Mouse (Mus musculus) embryonic fibroblast, embryonic 13.5 days (primary cell): ENCODE measurements at regions not wholly inside any gene's neighbourhood (a gene's known extent, or its start where the extent isn't known, plus 50 kb on each side); places are given as distances from the start of the nearest gene placed in this dataset.

ENCODE experiments used
- H3K27ac ChIP-seq: 2 replicates; pipeline ENCODE4 v1.5.1; 2012; ENCODE audit warnings: low read length, control low read depth, inconsistent platforms; ENCODE audit not compliant: insufficient read depth
- H3K4me1 ChIP-seq: 2 replicates; pipeline ENCODE4 v1.6.1; 2011; ENCODE audit warnings: low read length; ENCODE audit not compliant: control insufficient read depth, insufficient read depth
- H3K4me3 ChIP-seq: 2 replicates; pipeline ENCODE4 v1.5.1; 2011; ENCODE audit warnings: mild to moderate bottlenecking, control low read depth, low read length; ENCODE audit not compliant: insufficient read depth
- CTCF ChIP-seq: IDR thresholded peaks from 2 replicates; pipeline ENCODE4 v1.5.1; 2011; ENCODE audit warnings: mild to moderate bottlenecking, control low read depth, low read length, moderate library complexity, borderline replicate concordance; ENCODE audit not compliant: insufficient read depth
- POLR2A ChIP-seq: IDR thresholded peaks from 2 replicates; pipeline ENCODE4 v1.6.1; 2011; ENCODE audit warnings: low read depth, mild to moderate bottlenecking, control low read depth, low read length, moderate library complexity

DNA sequence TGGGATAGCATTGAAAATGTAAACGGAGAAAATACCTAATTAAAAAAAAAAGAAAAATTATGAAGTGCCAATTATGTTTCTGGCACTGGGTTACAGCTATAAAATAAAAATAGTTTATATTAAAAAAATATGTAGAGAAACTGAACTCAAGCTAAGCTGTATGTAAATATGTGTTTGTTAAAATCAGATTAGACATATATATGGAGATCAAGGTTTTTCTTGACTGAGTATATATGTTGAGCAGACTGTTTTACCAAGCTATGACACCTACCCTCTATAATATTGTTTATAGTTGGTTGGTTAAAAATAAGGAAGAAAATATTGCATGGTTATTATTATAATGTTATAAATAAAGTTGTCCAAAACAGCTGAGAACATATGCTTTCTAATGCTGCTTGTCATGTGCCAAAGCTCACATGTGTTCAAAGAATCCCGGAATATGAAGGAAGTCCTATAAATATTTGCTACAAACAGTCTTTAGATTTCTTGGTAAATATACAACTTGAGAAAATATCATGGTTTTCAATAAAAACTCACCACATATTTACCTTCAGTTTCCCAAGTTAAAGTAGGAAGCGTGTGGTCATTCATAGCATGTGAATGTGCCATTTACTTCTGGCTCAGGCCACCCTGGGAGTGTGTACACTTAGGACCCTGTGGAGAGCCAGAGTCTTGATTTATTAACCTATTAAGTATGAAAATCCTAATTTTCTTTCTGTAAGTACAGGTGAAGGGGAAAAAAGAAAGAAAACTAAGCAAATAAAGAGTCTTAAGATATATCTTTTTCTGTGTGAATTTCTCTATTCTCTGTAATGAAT is 118.4 kb upstream of the Igsf10 start:
- TF ChIP-seq POLR2A (no peak), CTCF (no peak)
- Histone ChIP-seq H3K4me1 (no peaks in the 10 kb centered on the region), H3K27ac (no peak overlapping the region)

DNA sequence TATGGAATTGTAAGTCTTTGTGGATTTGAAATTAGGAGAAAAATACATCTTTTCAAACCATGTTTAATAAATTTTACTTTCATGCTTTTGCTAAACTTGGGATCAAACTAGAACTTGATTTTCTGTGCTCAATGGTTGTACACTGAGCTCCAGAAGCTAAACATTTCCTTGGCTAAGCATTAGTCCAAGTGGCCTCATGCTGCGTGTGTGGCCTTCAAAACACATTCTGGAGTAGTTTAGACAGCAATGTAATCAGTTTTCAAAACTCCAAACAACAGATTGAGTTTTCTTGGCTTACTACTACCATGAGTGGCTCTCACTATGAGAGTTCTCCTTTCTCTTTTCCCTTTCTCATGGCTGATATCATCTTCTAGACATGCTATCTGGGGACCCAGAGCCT is 112.7 kb upstream of the Igsf10 start:
- TF ChIP-seq CTCF, result no peak
- no peak for TF ChIP-seq POLR2A
- H3K4me1 ChIP-seq, result peaks cover 3% of the 10 kb centered on the region
- H3K27ac ChIP-seq, result no peak overlapping the region
- H3K4me3 ChIP-seq, result no peak overlapping the region

More for the DNA sequence above, 118.4 kb upstream of the Igsf10 start:
- no peak overlapping the region for H3K4me3 ChIP-seq

DNA sequence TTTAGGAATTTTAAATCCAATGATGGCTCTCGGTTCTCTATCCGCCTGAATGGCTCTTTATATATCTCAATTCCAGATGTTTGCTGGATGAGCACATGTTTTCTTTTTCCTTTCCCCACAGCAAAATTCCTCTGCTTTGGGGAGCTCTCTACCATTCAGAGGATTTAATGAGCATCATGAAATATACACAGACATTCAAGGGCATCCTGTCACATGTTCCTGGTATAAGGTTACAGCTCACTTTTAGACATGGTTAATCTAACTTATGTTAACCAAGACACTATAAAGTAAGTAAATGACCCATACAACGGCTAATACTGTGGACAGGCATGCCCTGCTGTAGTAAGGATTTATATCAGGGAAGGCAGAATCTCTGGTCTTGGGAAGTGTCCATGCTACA is 106.9 kb upstream of the Igsf10 start:
- no peak for TF ChIP-seq POLR2A
- Histone ChIP-seq H3K4me1 (peaks cover 10% of the 10 kb centered on the region), H3K4me3 (no peak overlapping the region), H3K27ac (peak overlapping the region; percentile 100)

DNA sequence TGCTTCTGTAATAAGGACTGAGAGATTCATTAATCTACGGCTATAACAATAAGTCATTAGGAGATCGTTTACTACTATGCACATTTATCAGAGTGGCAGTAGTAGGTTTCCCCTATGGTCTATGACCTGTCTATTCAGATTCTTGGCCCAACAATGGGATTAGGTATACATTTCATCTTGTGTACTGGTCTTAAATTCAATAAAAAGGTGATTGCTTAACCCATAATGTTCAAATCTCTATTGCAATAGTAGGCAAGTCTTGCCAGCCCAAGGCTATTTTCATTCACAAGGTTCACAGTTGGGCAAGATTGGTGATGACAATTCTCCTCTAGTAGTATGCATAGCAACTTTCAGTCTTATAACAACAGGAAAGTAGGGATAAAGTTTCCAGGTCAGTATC is 79.4 kb upstream of the Igsf10 start:
- no peaks in the 10 kb centered on the region for H3K4me1 ChIP-seq
- H3K27ac ChIP-seq, result no peak overlapping the region
- no peak overlapping the region for H3K4me3 ChIP-seq
- no peak for TF ChIP-seq CTCF
- TF ChIP-seq POLR2A, result no peak

DNA sequence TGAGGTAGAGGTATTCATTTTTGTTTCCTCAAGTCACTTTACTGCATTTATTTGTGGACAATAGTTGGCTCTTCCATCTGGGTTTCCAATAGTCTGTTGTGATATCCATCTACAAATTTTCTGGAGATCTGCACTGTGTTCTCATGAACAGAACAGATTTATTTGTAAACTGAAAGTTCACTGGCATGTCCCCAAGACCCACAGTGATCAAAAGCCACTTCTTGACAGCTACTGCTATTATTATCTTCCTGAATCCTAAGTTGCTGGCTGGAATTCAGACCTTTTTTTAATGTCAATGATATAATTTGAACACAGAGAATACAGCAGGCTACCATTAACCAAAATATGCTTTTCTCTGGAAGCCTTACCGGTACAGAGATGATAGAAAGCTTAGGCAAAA is 64.9 kb upstream of the Igsf10 start:
- TF ChIP-seq POLR2A, result no peak
- no peak for TF ChIP-seq CTCF
- H3K4me3 ChIP-seq, result no peak overlapping the region

DNA sequence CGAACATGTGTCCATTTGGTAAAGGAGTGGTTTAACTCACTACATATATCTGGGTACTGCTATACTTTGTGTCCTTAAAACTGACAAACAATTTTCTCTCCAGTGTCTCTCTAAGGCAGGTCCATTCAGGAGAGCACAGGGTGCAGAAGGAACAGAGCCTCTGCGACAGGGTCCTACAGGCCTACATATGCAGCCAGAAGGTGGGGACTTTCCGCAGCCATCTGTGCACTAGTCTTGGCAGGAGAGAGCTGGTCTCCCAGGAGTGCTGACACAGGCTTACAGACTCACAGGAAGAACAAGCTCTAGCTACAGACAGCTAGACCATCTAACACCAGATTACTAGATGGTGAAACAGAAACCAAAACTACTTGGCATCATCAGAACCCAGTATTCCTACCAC is 61.8 kb upstream of the Igsf10 start:
- H3K27ac ChIP-seq, result no peak overlapping the region
- no peak for TF ChIP-seq CTCF
- TF ChIP-seq POLR2A, result no peak
- H3K4me3 ChIP-seq, result no peak overlapping the region
- H3K4me1 ChIP-seq, result no peaks in the 10 kb centered on the region; the same call in 1 of the 2 replicates

More for the DNA sequence above, 64.9 kb upstream of the Igsf10 start:
- no peaks in the 10 kb centered on the region; the same call in 1 of the 2 replicates for H3K4me1 ChIP-seq
- no peak overlapping the region for H3K27ac ChIP-seq

DNA sequence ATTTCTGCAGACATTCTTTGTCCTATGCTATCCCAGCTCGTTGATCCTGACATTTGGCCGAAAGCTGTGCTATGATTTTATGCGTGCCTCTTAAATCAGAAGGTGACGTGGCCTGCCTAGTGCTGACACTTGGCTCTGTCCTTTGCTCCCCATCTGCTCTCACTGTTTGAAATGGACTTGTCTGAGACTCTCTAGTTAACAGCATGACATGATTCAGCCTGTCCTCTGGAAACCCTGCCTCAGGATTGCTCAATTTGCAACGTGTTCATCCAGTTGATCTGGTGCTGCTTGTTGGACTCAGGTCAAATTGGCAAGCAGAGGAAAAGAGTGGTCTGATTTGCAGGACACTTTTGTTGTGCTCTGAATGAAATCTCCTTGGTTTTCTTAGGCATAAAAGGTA is 57.7 kb upstream of the Igsf10 start:
- Histone ChIP-seq H3K27ac (peak overlapping the region; percentile 10; the same call in 1 of the 2 replicates), H3K4me3 (no peak overlapping the region), H3K4me1 (no peaks in the 10 kb centered on the region; the same call in 1 of the 2 replicates)
- TF ChIP-seq POLR2A (no peak), CTCF (no peak)

DNA sequence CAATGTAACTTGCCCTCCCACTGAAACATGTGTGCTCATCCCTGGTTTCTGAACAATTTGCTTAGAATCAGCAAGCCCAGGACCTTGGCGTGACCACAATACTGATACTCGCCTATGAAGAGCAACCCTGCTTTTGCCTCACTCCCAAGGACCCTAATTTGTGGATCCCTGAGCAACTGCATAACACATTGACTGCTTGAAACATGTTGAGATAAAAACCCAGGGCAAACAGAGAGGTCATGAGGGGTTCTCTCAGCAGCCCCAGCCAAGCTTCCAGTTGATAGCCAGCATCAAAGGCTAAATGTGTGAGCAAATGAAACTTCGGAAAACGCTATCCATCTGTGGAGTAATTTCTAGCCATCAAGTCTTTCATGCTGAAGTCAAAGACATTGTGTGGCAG is 57.2 kb upstream of the Igsf10 start:
- no peaks in the 10 kb centered on the region; the same call in 1 of the 2 replicates for H3K4me1 ChIP-seq
- peak overlapping the region; percentile 10; the same call in 1 of the 2 replicates for H3K27ac ChIP-seq
- TF ChIP-seq POLR2A (no peak), CTCF (no peak)
- H3K4me3 ChIP-seq, result no peak overlapping the region
